Mouse (Mus musculus) MEL (cell line): ENCODE results near the gene Spaca3. TPM values are rescaled to one million over a fixed set of nuclear protein-coding genes. Genes with fewer than 3 reads are reported as not detected.

Experiments used
- DNase-seq: peaks from one replicate; pipeline ENCODE4 v3.0.0; 2011; ENCODE audit warnings: low read depth, low spot score
- H3K27ac ChIP-seq: 2 replicates; pipeline ENCODE4 v1.5.1; 2012; ENCODE audit warnings: low read depth, mild to moderate bottlenecking, control low read depth, low read length, moderate library complexity; ENCODE audit not compliant: control insufficient read depth
- H3K27me3 ChIP-seq, 2 experiments: fragments of 150-350 bp in 1 of 2; sonication (generic) in 1 of 2; 2 replicates each; pipeline ENCODE4 v1.6.1; 2012; ENCODE audit warnings: low read length in 2 of 2, mild to moderate bottlenecking in 2 of 2, improper control_type of control experiment in 1 of 2, moderate library complexity in 1 of 2; ENCODE audit not compliant: insufficient read depth in 2 of 2, control insufficient read depth in 1 of 2
- H3K36me3 ChIP-seq, 2 experiments: 2 replicates each; pipeline ENCODE4 v1.6.1; 2012 to 2014; ENCODE audit warnings: low read length in 2 of 2, improper control_type of control experiment in 1 of 2, inconsistent platforms in 1 of 2, mild to moderate bottlenecking in 1 of 2; ENCODE audit not compliant: insufficient read depth in 2 of 2, control insufficient read depth in 1 of 2
- H3K4me1 ChIP-seq, 2 experiments: fragments of 150-350 bp in 1 of 2; sonication (generic) in 1 of 2; 2 replicates each; pipeline ENCODE4 v1.6.1; 2012; ENCODE audit warnings: low read length in 2 of 2, improper control_type of control experiment in 1 of 2, mild to moderate bottlenecking in 1 of 2; ENCODE audit not compliant: insufficient read depth in 2 of 2, control insufficient read depth in 1 of 2
- H3K4me3 ChIP-seq, 2 experiments: fragments of 150-350 bp in 1 of 2; sonication (generic) in 1 of 2; 2 replicates each; pipeline ENCODE4 v1.5.1; 2012; ENCODE audit warnings: low read depth in 2 of 2, low read length in 2 of 2, mild to moderate bottlenecking in 2 of 2, moderate library complexity in 2 of 2, control low read depth in 1 of 2, improper control_type of control experiment in 1 of 2; ENCODE audit not compliant: control insufficient read depth in 1 of 2, insufficient read depth in 1 of 2
- H3K79me2 ChIP-seq: 2 replicates; pipeline ENCODE4 v1.6.1; 2012; ENCODE audit warnings: mild to moderate bottlenecking, low read length, moderate library complexity; ENCODE audit not compliant: control insufficient read depth, poor library complexity, insufficient read depth
- H3K9ac ChIP-seq: 2 replicates; pipeline ENCODE4 v1.6.1; 2012; ENCODE audit warnings: low read depth, mild to moderate bottlenecking, control low read depth, low read length, moderate library complexity; ENCODE audit not compliant: control insufficient read depth, poor library complexity, severe bottlenecking
- H3K9me3 ChIP-seq: fragments of 150-350 bp; sonication (generic); replicated peaks from 2 replicates; pipeline ENCODE4 v1.6.1; 2012; ENCODE audit warnings: mild to moderate bottlenecking, low read length, improper control_type of control experiment, moderate library complexity; ENCODE audit not compliant: insufficient read depth
- CHD1 ChIP-seq: IDR thresholded peaks from 2 replicates; pipeline ENCODE4 v1.6.1; 2012; ENCODE audit warnings: low read depth, mild to moderate bottlenecking, inconsistent platforms, low read length, improper control_type of control experiment
- CTCF ChIP-seq, 3 experiments: IDR thresholded peaks in 2 of 3; conservative IDR thresholded peaks in 1 of 3; 2 replicates each; pipeline ENCODE4 v1.5.1; 2011 to 2012; ENCODE audit warnings: low read length in 3 of 3, low read depth in 2 of 3, mild to moderate bottlenecking in 2 of 3, improper control_type of control experiment in 1 of 3, inconsistent platforms in 1 of 3, mixed read lengths in 1 of 3, moderate library complexity in 1 of 3; ENCODE audit not compliant: control insufficient read depth in 1 of 3, insufficient read depth in 1 of 3, poor library complexity in 1 of 3, severe bottlenecking in 1 of 3
- E2F4 ChIP-seq: IDR thresholded peaks from 2 replicates; pipeline ENCODE4 v1.6.1; 2011; ENCODE audit warnings: low read depth, low read length, improper control_type of control experiment, borderline replicate concordance
- EP300 ChIP-seq, 2 experiments: IDR thresholded peaks; 2 replicates each; pipeline ENCODE4 v1.6.1; 2011; ENCODE audit warnings: improper control_type of control experiment in 2 of 2, low read length in 2 of 2, low read depth in 1 of 2, mild to moderate bottlenecking in 1 of 2
- GABPA ChIP-seq: IDR thresholded peaks from 2 replicates; pipeline ENCODE4 v1.6.1; 2012; ENCODE audit warnings: low read depth, mild to moderate bottlenecking, inconsistent platforms, low read length, improper control_type of control experiment, moderate library complexity
- MAFK ChIP-seq: IDR thresholded peaks from 2 replicates; pipeline ENCODE4 v1.6.1; 2011; ENCODE audit warnings: low read depth, mild to moderate bottlenecking, low read length, improper control_type of control experiment, borderline replicate concordance
- MAX ChIP-seq: IDR thresholded peaks from 2 replicates; pipeline ENCODE4 v1.6.1; 2011; ENCODE audit warnings: low read length, improper control_type of control experiment
- MYC ChIP-seq: IDR thresholded peaks from 2 replicates; pipeline ENCODE4 v1.6.1; 2011; ENCODE audit warnings: low read depth, mild to moderate bottlenecking, low read length, improper control_type of control experiment, moderate library complexity
- RAD21 ChIP-seq: IDR thresholded peaks from 2 replicates; pipeline ENCODE4 v1.6.1; 2011; ENCODE audit warnings: mild to moderate bottlenecking, low read depth, low read length, improper control_type of control experiment
- RCOR1 ChIP-seq: IDR thresholded peaks from 2 replicates; pipeline ENCODE4 v1.6.1; 2012; ENCODE audit warnings: low read depth, mild to moderate bottlenecking, inconsistent platforms, low read length, improper control_type of control experiment
- SMC3 ChIP-seq: IDR thresholded peaks from 2 replicates; pipeline ENCODE4 v1.6.1; 2011; ENCODE audit warnings: low read depth, low read length, improper control_type of control experiment
- TCF12 ChIP-seq: IDR thresholded peaks from 2 replicates; pipeline ENCODE4 v1.6.1; 2014; ENCODE audit warnings: low read depth, mild to moderate bottlenecking, inconsistent platforms, low read length, improper control_type of control experiment, moderate library complexity
- ZC3H11A ChIP-seq: IDR thresholded peaks from 2 replicates; pipeline ENCODE4 v1.6.1; 2012; ENCODE audit warnings: low read depth, mild to moderate bottlenecking, inconsistent platforms, low read length, improper control_type of control experiment
- ZKSCAN1 ChIP-seq: IDR thresholded peaks from 2 replicates; pipeline ENCODE4 v1.6.1; 2012; ENCODE audit warnings: low read depth, mild to moderate bottlenecking, inconsistent platforms, low read length, improper control_type of control experiment, moderate library complexity
- ZNF384 ChIP-seq: IDR thresholded peaks from 2 replicates; pipeline ENCODE4 v1.6.1; 2012; ENCODE audit warnings: low read depth, mild to moderate bottlenecking, inconsistent platforms, low read length, improper control_type of control experiment
- polyA plus RNA-seq, 2 experiments: library from polyadenylated mRNA; stranded (reverse) in 1 of 2; unstranded in 1 of 2; fragments of >175 nt in 1 of 2; fragments of >200 nt in 1 of 2; gene quantifications; 2 replicates each; pipeline versions ENCODE4 v1.2.1 to v1.2.4; 2012; ENCODE audit warnings: low replicate concordance in 2 of 2, low read depth in 1 of 2; ENCODE audit not compliant: insufficient read length in 2 of 2, insufficient read depth in 1 of 2, missing spikeins in 1 of 2
- total RNA-seq: library from RNA; depleted of rRNA; stranded (reverse); fragments of 300-350 nt; gene quantifications from 2 replicates; pipeline ENCODE4 v1.2.3, GENCODE M21; 2012

Spaca3 gene
- total and polyA plus RNA-seq, 3 experiments = not detected

- H3K27ac ChIP-seq = no peak overlapping the region
- DNase-seq = no peak
- H3K36me3 ChIP-seq = no peaks in the 10 kb centered on the region
- TF ChIP-seq GABPA = no peak
- no peak for TF ChIP-seq EP300 (IDR thresholded peaks at IDR 0.05; ENCODE audit: low read depth in 1 of 2, low read length in 2 of 2)
- no peak for TF ChIP-seq MAX
- TF ChIP-seq E2F4 = no peak
- TF ChIP-seq CHD1 = no peak
- no peak for TF ChIP-seq CTCF (IDR thresholded peaks at IDR 0.05 in 2 of 3, conservative IDR thresholded peaks at IDR 0.05 in 1 of 3; ENCODE audit: control insufficient read depth in 1 of 3, insufficient read depth in 1 of 3, low read depth in 2 of 3, low read length in 3 of 3, poor library complexity in 1 of 3, severe bottlenecking in 1 of 3)
- no peak for TF ChIP-seq ZKSCAN1
- TF ChIP-seq TCF12 = no peak
- TF ChIP-seq MAFK = no peak
- TF ChIP-seq RCOR1 = no peak
- H3K9ac ChIP-seq = no peak overlapping the region
- H3K27me3 ChIP-seq = peaks cover 2 to 9% of the 10 kb centered on the region in 2 experiments; a peak in 3 of 4 replicates
- H3K9me3 ChIP-seq = no peaks in the 10 kb centered on the region
- H3K79me2 ChIP-seq = no peaks in the 10 kb centered on the region
- no peak overlapping the region for H3K4me3 ChIP-seq
- H3K4me1 ChIP-seq = no peaks in the 10 kb centered on the region
These were observed 22.3 kb upstream of the Spaca3 start for GRCm38 (mm10) chr11:80835841-80836240.

GRCm38 (mm10) chr11:80838724-80839123 lies 19.4 kb upstream of the Spaca3 start:
- no peak overlapping the region for H3K4me3 ChIP-seq
- peak; percentile 87 for TF ChIP-seq MYC
- no peak for TF ChIP-seq E2F4
- peak; percentile 91 for TF ChIP-seq ZNF384
- peak; percentile 70 for TF ChIP-seq RAD21
- TF ChIP-seq ZC3H11A = peak; percentile 68
- no peak for TF ChIP-seq MAFK
- TF ChIP-seq MAX = peak; percentile 45; the same call in 1 of the 2 replicates
- peak in 2 of 3 experiments; percentile 39 to 62; a peak in 4 of 6 replicates for TF ChIP-seq CTCF (IDR thresholded peaks at IDR 0.05 in 2 of 3, conservative IDR thresholded peaks at IDR 0.05 in 1 of 3; ENCODE audit: control insufficient read depth in 1 of 3, insufficient read depth in 1 of 3, low read depth in 2 of 3, low read length in 3 of 3, poor library complexity in 1 of 3, severe bottlenecking in 1 of 3)
- TF ChIP-seq SMC3 = peak; percentile 57
- H3K79me2 ChIP-seq = no peaks in the 10 kb centered on the region
- H3K4me1 ChIP-seq = peaks cover 2 to 4% of the 10 kb centered on the region in 2 experiments; a peak in 3 of 4 replicates
- H3K27me3 ChIP-seq = no peaks in the 10 kb centered on the region
- H3K9me3 ChIP-seq = no peaks in the 10 kb centered on the region
- H3K27ac ChIP-seq = no peak overlapping the region
- H3K36me3 ChIP-seq = peaks cover 0 to 4% of the 10 kb centered on the region in 2 experiments; a peak in 1 of 4 replicates
- H3K9ac ChIP-seq = no peak overlapping the region
- DNase-seq = peak; percentile 43
